Mouse (Mus musculus): ENCODE data around the gene Gm10334.
"Not testable (repeated sequence)": the region's sequence is repeated elsewhere in the genome, so short reads cannot be mapped to it uniquely, and the experiment has no call there.

The Gm10334 gene

DNA sequence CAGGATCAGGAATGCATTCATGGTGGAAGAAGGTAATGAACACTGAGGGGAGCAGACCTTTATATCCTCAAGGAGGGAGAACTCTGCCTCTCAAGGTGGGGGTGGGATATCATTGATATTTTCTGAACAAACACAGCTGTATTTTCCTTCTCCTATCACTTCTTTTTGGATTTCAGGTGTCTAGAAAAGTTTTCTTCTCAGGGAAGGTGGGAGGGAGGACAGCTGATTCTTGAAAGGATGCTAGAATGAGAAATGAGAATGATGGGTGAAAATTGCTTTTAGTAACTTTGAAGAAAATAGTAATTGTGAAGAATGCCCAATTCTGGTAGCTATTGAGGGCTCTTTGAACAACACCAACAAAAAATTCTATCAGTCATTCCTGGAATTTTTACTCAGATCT, at the start of gene Gm10334:
Gm10334 (minus strand) TSS at position 101 of the 400 bp plus-strand sequence.
- DNase-seq (ENCODE audit: low spot score in 2 of 2) = not testable (repeated sequence)

DNA sequence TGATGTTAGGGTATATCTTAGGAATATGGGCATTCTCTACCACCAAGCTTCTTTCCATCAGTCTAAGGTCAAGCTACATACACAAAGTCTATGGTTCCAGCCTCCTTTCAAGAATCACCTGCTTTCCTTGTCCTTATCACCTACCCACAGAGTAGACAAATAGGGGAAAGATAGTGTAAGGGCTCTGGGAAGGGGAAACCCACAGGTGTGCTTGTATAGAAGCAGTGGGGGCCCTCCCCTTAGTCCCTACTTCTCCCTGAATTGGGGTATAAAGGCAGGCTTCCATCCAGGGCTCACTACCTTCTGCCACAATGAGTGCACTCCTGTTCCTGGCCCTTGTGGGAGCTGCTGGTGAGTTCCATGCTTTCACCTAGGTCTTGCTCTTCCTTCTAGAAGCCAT, 12.7 kb upstream of the Gm10334 start, which contains the start of gene Prss1:
Prss1 (plus strand) TSS at position 301 of the 400 bp plus-strand sequence.
- DNase-seq (ENCODE audit: low spot score in 2 of 2) = not testable (repeated sequence)

DNA sequence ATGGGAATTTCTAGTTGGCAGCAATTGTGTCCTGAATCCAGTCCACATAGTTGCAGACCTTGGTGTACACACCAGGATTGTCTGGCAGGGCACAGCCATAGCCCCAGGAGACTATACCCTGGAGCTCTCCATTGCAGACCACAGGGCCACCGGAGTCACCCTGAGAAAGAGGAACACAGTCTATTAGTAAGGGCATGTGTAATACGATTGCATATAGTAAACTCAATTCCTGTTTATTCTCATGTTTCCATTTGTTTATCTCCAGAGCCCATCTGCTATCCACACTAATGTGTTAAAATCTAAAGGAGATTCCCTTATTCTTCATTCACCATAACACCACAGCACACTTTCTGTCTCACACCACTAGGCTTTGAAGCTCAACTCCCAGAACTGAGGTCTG, 3.7 kb downstream of the Gm10334 start:
- not testable (repeated sequence) for DNase-seq (ENCODE audit: low spot score in 2 of 2)
